Mouse (Mus musculus): ENCODE results near the gene Arid3b.

Arid3b gene

DNA sequence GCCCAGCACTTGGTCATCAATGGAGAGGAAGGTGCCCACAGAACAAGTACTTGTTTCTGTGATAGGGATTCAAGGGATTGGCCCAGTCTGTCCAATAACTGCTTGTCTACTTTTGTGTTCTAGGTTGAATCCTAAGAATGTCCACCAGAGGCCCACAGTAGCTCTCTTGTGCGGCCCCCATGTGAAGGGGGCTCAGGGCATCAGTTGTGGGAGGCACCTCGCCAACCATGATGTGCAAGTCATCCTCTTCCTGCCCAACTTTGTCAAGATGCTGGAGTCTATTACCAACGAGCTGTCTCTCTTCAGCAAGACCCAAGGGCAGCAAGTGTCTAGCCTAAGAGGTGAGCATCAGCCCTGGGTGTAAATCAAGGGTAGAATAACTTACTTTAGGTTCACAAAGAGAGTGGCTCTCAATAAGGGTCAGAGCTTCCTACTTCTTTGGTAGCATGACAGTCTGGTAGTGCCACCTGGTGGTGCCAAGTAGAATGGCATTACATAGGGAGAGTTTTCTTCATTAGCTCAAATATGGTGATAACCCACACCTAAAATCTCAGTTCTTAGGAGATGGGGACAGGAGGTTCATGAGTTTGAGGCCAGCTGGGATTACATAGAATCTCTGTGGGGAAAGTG is 92.0 kb downstream of the Arid3b start:
- DNase-seq (ENCODE audit: low spot score) = no peak

Data from left cerebral cortex, adult 11 months (tissue).